Mouse (Mus musculus): ENCODE data around the gene Nudt8.
"Not testable (repeated sequence)": the region's sequence is repeated elsewhere in the genome, so short reads cannot be mapped to it uniquely, and the experiment has no call there.

The Nudt8 gene

DNA sequence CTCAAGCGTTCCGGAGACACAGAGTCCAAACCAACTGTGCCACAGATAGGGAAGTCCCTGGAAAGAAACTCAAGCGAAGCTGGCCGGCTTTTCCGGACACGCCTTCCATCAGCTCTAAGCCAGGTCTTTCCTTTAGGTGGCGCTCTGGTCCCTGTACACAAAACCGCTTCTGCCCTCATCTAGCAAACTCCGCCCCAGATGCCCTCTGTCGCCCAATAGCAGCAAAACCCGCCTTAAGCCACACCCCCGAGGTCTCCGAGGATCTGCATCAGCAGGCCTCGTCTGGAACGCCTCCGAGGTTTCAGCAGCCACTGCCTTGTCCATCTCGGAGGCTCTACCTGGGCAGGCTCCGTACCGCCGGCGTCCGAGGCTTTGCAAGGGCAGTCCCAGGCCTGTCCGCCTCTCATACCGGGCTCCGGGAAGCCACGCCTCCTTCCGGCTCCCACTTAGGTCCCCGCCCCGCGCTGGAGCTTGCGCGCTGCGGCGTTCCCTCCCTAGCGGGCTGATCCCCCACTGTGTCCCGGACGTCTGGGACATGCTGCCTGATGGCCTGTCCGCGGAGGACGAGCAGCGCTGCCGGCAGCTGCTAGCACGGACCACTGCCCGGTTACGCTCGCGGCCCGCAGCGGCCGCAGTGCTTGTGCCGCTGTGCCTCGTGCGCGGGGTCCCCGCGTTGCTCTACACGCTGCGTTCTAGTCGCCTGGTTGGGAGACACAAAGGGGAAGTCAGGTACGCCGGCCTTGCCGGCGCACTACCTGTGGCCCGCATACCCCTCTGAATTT, at the start of gene Nudt8, which contains the start of gene Gm49405:
Gene Nudt8, plus strand, starts transcription at position 462 of the 782 bp plus-strand sequence.
Gene Gm49405, plus strand, starts transcription at position 508 of the 782 bp plus-strand sequence.
- peak; percentile 98 for DNase-seq

- no peak for DNase-seq
These were observed 48.9 kb upstream of the Nudt8 start for GRCm38 (mm10) chr19:3951461-3951860.

GRCm38 (mm10) chr19:3952099-3952498, 48.3 kb upstream of the Nudt8 start:
- no peak for DNase-seq

DNA sequence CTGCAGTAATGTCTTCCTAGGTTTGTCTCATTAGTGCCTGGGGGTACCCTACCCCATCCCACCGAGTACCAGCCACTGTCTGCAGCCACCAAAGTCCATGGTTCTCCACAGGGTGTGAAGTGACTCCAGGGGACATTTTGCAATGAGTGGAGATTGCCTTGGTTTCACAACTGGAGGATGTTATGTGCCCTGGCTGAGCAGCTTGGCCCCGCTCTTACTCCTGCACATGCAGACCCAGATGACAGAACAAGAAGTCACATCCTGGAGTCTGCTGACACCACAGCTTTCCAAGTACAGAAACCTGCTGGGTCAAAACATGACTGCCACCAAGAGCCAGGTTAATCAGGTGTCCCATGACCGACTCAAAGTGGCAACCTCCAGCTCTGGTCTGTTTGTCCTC, 45.3 kb upstream of the Nudt8 start:
- no peak for DNase-seq

DNA sequence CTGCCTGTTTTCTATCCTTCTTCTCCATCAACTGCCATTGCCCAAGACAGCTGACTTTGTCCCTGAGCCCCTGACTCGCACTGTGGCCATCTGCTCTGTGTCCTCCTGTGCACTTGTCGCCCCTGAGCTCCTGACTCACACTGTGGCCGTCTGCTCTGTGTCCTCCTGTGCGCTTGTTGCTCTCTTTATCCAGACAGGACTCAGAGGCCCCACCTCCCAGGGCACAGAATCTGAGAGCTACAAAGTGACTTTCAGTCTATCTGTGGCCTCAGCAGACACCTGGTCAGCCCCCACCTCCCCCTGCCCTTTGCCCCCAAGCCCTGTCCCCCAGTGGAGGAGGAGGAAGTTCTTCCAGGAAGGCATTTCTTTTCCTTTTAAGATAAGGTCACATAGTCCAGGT, 44.6 kb upstream of the Nudt8 start:
- no peak for DNase-seq

DNA sequence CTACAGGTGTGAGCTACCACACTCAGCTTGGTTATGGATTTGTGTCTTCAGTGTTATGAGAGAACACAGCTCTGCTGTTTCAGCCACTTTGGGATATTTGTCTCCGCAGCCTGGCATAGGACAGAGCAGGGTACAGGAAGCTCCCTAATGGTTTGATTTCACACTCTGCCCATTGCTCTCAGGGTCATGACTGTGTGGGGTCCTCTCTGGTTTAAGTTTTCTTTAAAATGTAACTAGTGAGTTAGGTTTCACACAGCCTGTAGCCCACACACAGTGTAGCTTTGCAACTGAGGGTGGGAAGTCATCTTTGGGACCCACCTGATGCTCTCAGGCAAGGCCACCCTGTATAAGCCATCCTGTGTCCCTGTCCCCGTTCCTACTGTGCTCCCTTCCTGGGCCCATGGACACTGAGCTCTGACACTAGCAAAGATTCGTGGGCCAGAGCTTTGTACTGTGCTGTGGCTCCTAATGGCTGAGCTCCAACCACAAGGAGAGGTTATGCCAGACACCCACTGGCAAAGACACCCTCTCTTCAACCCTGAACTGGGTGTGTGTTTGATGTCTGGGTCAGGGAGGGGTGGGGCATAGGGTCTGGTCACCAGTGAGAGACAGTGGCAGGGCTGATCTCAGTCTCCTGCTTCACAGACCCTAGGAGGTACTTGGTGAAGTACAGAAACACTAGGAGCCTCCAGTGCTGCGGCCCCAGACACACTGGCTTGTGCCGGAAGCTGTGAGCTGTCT, 42.9 kb upstream of the Nudt8 start:
- DNase-seq, result not testable (repeated sequence)

DNA sequence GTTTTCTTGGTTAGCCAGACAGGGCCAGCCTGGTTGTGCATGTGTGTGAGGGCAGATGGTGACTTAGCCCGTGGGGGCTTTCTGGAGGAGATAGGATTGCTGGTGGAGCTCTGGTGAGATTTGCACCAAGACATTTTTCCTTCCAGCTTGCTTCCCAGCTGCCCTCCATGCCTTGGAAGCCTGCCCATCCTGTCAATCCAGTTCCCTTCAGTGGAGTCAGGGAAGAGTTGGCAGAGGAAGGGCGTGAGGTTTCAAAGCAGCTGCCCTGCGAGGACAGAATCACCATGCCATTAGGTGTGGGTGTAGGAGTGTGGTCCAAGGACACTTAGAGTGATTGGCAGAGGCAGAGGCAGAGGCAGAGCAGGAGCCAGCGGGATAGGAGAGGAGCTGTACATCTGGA, 41.9 kb upstream of the Nudt8 start, which contains the start of gene Aldh3b3:
Gene Aldh3b3, plus strand, starts transcription at position 176 of the 400 bp plus-strand sequence.
- DNase-seq, result no peak

GRCm38 (mm10) chr19:3959030-3959429, 41.4 kb upstream of the Nudt8 start:
- no peak for DNase-seq

DNA sequence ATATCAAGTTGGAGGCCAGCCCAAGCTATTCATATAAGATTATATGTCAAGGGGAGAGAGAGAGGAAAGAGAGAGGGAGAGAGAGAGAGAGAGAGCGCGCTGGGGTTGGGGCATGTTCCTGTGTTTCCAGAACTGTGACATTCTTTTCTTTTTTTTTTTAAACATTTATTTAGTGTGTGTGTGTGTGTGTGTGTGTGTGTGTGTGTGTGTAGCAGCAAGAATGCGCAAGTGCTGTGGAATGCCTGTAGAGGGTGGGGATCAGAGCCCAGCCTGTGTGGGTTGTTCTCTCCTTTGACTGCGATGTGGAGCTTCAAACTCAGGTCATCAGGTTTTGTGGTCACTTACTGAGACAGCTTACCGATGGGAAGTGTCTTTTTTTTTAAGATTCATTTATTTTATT, 40.2 kb upstream of the Nudt8 start:
- DNase-seq, result no peak

- not testable (repeated sequence) for DNase-seq
These were observed 38.6 kb upstream of the Nudt8 start for GRCm38 (mm10) chr19:3961805-3962204.

DNA sequence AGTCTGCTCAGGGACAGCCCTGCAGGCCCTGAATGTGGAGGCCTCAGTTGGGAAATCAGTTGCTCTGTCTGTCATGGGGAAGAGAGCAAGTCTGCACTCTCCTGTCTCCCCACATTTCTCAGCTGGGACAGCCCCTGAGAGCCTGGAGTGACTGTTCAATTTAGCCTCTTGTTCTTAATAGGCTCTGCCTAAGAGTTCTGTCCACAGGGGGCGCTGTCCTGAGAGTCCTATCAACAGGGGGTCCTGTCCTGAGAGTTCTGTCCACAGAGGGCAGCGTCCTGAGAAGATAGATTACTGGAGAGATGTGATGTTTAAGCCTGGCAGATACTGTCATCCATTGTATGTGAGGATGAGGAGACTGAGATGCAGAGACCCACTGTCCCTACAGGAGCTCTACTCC, 37.9 kb upstream of the Nudt8 start:
- DNase-seq, result no peak

DNA sequence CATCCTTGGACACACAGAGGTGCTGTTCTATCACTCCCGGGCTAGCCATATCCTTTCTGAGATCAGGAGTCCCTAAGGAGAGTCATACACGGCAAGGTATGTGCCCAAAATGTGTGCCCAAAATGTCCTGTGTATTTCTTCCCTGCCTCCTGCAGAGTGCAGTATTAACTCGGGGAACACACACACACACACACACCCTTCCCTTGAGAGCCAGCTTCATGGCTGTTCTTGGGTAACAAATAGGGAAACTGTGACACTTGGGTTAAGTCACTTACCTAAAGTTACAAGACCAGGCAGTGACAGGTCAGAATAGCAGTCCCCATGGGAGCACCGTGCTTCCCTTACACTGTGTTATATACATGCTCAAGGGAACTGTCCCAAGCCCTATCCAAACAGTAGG, 36.4 kb upstream of the Nudt8 start:
- no peak for DNase-seq

DNA sequence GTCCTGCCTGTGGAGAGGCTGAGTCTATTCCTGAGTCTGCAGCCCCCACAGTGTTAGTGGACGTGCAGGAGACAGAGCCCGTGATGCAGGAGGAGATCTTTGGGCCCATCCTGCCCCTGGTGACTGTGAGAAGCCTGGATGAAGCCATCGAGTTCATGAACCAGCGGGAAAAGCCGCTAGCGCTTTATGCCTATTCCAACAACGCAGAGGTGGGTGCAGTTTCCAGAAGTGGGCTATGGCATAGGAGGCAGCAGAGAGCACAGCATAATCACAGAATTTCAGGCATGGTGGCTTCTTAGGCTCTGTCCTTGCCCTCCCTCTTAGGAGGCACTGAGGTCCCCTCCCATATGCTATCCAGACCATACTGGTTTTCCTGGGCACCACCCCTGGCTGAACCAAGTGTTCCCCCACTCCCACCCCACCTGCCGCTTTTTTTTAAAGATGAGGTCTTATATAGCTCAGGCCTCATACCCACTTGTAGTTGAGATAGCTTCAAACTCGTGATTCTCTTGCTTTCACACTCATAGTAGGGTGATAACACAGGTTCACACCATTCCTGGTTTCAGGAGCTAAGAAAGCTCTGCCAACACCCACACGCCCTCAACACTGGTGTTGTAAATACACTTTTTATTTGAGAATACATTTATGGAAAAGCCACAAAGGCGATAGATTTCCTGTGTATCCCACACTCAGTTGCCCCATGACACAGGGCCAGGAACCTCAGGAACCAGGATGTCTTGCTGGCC, 33.9 kb upstream of the Nudt8 start:
- DNase-seq, result no peak

GRCm38 (mm10) chr19:3967258-3967657, 33.1 kb upstream of the Nudt8 start:
- DNase-seq, result no peak

- no peak for DNase-seq
These were observed 28.2 kb upstream of the Nudt8 start, which contains the start of gene Aldh3b2 for GRCm38 (mm10) chr19:3972229-3972628. TSS of gene Aldh3b2 (plus strand) at chr19:3972328.

DNA sequence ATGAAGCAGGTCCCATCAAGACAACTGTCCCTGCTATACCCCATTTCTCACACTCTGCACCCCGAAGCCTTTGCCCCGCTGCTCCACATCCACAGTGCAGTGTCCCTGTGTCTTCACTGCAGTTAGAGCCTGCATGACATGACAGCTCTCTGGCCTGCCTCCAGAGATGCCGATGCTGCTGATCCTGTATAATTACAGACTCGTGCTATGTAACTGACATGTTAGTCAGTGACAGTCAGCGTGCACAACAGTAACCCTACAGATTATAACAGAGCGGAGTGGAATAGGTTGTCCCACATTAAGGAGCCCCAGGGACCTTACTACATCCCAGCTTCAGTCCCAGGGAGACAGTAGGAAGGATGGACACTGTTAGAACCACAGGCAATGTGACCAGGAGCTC, 25.8 kb upstream of the Nudt8 start:
- not testable (repeated sequence) for DNase-seq

DNA sequence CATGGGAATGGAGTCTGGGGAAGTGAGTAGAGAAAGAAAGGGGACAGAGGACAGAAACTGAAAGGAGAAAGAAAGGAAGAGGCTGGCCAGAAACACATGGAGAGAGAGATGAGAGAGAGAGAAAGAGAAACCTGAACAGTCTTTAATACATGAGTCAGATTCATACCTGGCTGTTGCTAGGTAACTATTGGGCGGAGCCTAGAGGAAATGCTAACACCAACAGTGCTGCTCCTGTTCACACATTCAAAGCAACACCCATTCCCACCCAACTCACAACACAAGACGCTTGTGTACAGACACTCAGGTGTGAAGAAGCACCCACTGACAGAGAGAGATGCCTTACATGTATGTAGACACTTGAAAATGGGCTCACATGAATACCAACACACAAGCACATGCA, 24.5 kb upstream of the Nudt8 start:
- no peak for DNase-seq

DNA sequence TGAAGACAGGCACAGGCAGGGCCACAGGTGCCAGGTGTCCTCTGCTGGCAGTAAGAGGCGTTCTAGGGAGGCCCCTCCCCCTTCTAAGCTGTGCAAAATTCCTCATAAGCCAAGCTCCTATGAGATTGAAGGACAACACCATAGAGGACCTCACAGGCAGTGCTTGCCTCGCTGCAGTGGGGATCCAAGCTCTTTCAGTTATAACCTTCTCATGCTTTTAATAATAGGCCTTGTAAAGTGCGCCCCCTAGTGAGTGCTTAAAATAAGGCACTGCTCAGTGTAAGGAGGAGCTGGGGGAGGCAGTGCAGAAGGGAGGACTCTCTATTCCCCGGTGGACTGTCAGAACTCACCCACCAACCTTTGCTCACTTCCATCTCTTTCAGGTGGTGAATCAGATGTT, 20.1 kb upstream of the Nudt8 start:
- DNase-seq, result peak; percentile 69

DNA sequence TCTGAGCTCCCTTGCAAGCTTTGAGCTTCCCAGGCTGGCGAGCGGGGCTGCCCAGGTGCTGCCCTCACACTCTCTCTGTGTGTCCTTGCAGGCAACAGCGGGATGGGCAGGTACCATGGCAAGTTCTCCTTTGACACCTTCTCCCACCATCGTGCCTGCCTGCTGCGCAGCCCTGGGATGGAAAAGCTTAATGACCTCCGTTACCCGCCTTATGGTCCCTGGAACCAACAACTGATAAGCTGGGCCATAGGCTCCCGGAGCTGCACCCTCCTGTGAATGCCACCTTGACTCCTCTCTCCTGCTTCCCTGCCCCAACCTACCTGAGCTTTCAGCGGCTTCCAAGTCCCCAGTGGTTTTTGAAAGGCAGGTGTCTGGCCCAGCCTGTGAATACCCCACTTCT, 19.5 kb upstream of the Nudt8 start:
- no peak for DNase-seq

DNA sequence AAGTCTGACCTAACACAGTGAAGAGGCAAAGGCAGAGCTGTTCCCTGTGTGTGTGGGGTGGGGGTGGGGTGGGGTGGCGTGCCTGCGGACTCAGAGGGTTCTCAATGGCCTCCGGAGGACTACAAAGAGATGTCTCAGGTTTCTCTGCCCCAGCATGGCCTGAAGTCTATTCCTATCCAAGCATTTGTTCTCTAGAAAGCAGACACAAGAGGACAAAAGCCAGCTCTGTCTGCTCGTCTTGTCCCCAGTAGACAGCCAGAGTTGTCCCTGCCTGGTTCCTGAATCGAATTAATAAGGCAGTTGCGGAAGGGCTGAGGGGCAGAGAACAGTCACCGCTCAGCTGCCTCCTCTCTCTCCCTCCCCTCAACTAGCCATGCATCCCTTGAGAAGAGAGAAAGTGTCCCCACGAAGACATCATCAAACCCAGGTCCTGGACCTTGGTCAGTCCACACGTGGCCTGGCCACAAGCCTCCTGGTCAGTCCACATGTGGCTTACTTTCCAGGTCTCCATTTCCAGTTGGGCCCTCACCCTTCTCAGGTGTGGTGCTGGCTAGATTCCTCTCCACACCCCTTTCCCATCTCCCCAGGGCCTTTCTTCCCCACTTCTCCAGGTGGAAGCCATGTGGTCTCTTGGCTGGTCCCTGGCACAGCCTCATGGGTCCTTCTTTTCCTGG, 16.7 kb upstream of the Nudt8 start:
- no peak for DNase-seq

DNA sequence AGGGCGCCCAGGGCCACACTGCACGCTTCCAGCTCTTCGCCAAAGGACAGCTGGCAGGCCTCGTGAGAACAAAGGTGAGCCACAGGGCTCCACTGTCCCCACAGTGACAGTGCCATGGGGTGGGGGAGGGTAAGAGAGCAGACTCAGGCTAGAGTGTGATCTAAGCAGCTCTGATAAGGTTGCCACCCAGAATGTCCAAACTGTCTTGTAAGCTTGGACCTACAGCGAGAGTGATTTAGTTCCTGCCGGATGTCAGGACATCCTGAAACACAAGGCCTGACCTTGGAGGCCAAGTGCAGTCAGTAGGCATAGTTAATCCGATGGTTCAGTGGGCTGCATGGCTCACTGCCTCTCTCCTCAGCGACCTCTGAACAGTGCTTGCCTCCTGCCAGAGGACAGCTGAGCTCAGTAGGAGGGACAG, 15.1 kb upstream of the Nudt8 start:
- DNase-seq, result no peak

GRCm38 (mm10) chr19:3986334-3986733, 14.0 kb upstream of the Nudt8 start, which contains the start of gene Acy3:
TSS of gene Acy3 (plus strand) at chr19:3986570.
- DNase-seq, result peak; percentile 25

GRCm38 (mm10) chr19:3988066-3988465, 12.3 kb upstream of the Nudt8 start:
- DNase-seq, result no peak

Data from cerebellum, adult 11-12 months (tissue).